24 mouse cellular contexts compared by ENCODE assay signal in the genomic region with DNA sequence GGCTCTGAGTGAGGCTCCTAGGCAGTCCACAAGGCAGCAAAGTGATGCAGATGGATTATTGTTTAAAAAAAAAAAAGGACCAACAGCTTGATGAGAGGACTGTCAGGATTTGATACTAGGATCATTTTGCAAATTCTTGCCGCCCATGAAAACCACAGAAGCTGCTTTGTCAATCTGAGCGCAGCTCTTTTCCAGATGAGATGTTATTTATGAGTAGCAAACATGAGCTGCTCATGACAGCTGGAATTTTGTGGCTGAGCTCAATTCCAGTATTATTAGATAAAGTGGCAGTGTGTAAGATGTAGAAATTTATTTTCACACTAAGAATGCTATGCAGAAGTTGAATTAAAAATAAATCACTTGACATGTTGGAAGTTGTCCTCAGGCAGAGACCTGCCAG.
DNase-seq lines count a peak whose midpoint lies in the region; ATAC-seq lines count a peak whose summit lies in the region.
"Had no signal": no experiment of that assay in that cellular context is flagged by ENCODE, and none has a peak within 500 bp of the region (broad histone marks: within the 10 kb centered on the region; RNA-seq: fewer than 3 reads in every experiment).

No protein-coding gene starts in this region.

- H3K27me3 ChIP-seq in midbrain, embryonic 16.5 days (ENCODE audit: control insufficient read depth, insufficient read depth, low read depth, low read length) = no peaks in the 10 kb centered on the region
- H3K27me3 ChIP-seq: embryonic facial prominence, embryonic 12.5 days; heart, embryonic 13.5 days; hindbrain, embryonic 13.5 days had no signal

- H3K9ac ChIP-seq in midbrain, embryonic 16.5 days (ENCODE audit: low read depth, low read length) = no peak overlapping the region
- H3K9ac ChIP-seq: embryonic facial prominence, embryonic 12.5 days; heart, embryonic 13.5 days; hindbrain, embryonic 13.5 days had no signal

- no peak overlapping the region for H3K4me3 ChIP-seq in midbrain, embryonic 16.5 days (ENCODE audit: low read depth, low read length)
- H3K4me3 ChIP-seq: embryonic facial prominence, embryonic 12.5 days; forebrain, embryonic 10.5 days; gastrocnemius, adult 2 months; heart, embryonic 13.5 days; hindbrain, embryonic 13.5 days had no signal

- WGBS in midbrain, embryonic 16.5 days = 94% methylated on average over 2 of the region's 2 CpGs

- ATAC-seq in midbrain, embryonic 16.5 days = no peak
- ATAC-seq: CD4-positive, CD25-positive, alpha-beta regulatory T cell, adult 4 months; forebrain, embryonic 14.5 days; hindbrain, postnatal 0 days had no signal

- H3K4me2 ChIP-seq in midbrain, embryonic 16.5 days (ENCODE audit: low read length) = no peak overlapping the region
- H3K4me2 ChIP-seq: embryonic facial prominence, embryonic 12.5 days; heart, embryonic 13.5 days; hindbrain, embryonic 13.5 days had no signal

- peak; percentile 4 for DNase-seq in layer of hippocampus, adult 9-11 months
- no peak for DNase-seq in layer of hippocampus, adult 11-12 months (ENCODE audit: low spot score)
- peak; percentile 69 for DNase-seq in 3T3-L1 (ENCODE audit: low read depth, low spot score)
- peak; percentile 64 for DNase-seq in Muller cell, postnatal 12 days (ENCODE audit: inconsistent ontology term)
- peak; percentile 10 for DNase-seq in brain, adult 2 months (ENCODE audit: low read depth, low spot score)
- DNase-seq in urinary bladder, postnatal 10 days (ENCODE audit: low spot score) = no peak
- DNase-seq in c-Kit-positive CD71-positive TER-119-positive erythroid progenitor cells, embryonic 14.5 days (ENCODE audit: low spot score) = no peak
- DNase-seq: adrenal gland, postnatal 10 days; B cell, adult 2 months; cerebellum, adult 8-10 months; cerebellum, postnatal 14 days; embryo, embryonic 11 days; gastrocnemius, adult 2 months; gastrocnemius, postnatal 25 days; heart, postnatal 4 days had no signal

- H3K36me3 ChIP-seq in midbrain, embryonic 16.5 days (ENCODE audit: control insufficient read depth, insufficient read depth, low read length) = no peaks in the 10 kb centered on the region
- H3K36me3 ChIP-seq: embryonic facial prominence, embryonic 12.5 days; forebrain, embryonic 10.5 days; G1E; heart, embryonic 13.5 days; hindbrain, embryonic 13.5 days had no signal

- H3K9me3 ChIP-seq in midbrain, embryonic 16.5 days (replicated peaks; ENCODE audit: control insufficient read depth, low read length, poor library complexity, severe bottlenecking) = no peaks in the 10 kb centered on the region
- H3K9me3 ChIP-seq: embryonic facial prominence, embryonic 12.5 days; forebrain, embryonic 10.5 days; G1E; heart, embryonic 13.5 days; hindbrain, embryonic 13.5 days had no signal

- no peak overlapping the region for H3K27ac ChIP-seq in midbrain, embryonic 16.5 days (ENCODE audit: low read length)
- H3K27ac ChIP-seq: embryonic facial prominence, embryonic 12.5 days; forebrain, embryonic 10.5 days; gastrocnemius, adult 2 months; heart, embryonic 13.5 days; hindbrain, embryonic 13.5 days; hindbrain, postnatal 0 days had no signal

- H3K4me1 ChIP-seq in midbrain, embryonic 16.5 days (ENCODE audit: control insufficient read depth, insufficient read depth, low read length) = no peaks in the 10 kb centered on the region
- H3K4me1 ChIP-seq: embryonic facial prominence, embryonic 12.5 days; forebrain, embryonic 10.5 days; heart, embryonic 13.5 days; hindbrain, embryonic 13.5 days had no signal

Comparison
In these comparisons a context has a peak if more than half of its experiments do, and no peak if none do; other contexts are left out.
1. DNase-seq: peak in layer of hippocampus, adult 9-11 months (single experiment), 3T3-L1 (single experiment), Muller cell, postnatal 12 days (single experiment) and brain, adult 2 months (single experiment); none in layer of hippocampus, adult 11-12 months (single experiment), urinary bladder, postnatal 10 days (single experiment) and c-Kit-positive CD71-positive TER-119-positive erythroid progenitor cells, embryonic 14.5 days (single experiment).